Mouse (Mus musculus): ENCODE measurements around the gene Tenm2.

- TF ChIP-seq CTCF (conservative IDR thresholded peaks at IDR 0.05; ENCODE audit: insufficient read depth, insufficient read length, low read depth, low read length) = no peak
- TF ChIP-seq POLR2A (IDR thresholded peaks at IDR 0.05; ENCODE audit: low read depth, low read length) = no peak
These were observed 820.5 kb downstream of the Tenm2 start for GRCm38 (mm10) chr11:36415244-36415643.

Measured in kidney, adult 2 months (tissue).